Mouse (Mus musculus): ENCODE data around the gene Mad2l1bp.

DNA sequence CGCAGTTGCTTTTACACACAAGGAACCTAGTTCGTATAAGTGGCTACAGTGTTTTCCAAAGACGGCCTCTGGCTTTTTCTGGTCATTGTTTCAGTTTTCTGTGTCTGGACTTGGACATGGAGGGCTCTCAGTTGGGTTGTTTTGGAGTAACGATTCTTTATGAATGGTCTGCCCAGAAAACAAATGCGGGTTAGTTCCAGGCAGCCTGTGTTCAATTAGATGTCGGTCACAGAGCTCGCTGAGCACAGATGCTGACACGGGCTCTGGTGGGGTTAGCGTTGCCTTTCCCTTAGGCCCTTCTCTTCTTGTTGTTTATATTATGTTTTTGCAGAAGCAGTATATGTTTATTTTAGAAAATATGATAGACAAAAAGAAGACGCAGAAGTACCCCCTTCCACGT, 37.2 kb downstream of the Mad2l1bp start:
- no peak for TF ChIP-seq GATA1 (IDR thresholded peaks at IDR 0.05; ENCODE audit: borderline replicate concordance, low read length)
- TF ChIP-seq FLI1 (IDR thresholded peaks at IDR 0.05; ENCODE audit: low read length), result no peak
